Mouse (Mus musculus) limb, embryonic 12.5 days (tissue): ENCODE measurements around the gene Gdap2. TPM values are rescaled to one million over a fixed set of nuclear protein-coding genes. Genes with fewer than 3 reads are reported as not detected.

Experiments
- polyA plus RNA-seq: library from polyadenylated mRNA; unstranded; fragments of >200 nt; fragmentation: Nextera tagmentation; extraction: Ambion mirVana; gene quantifications from 2 replicates; pipeline ENCODE4 v1.2.1, GENCODE M21; 2016

Gene Gdap2
- polyA plus RNA-seq, 1 experiment from 2014 or later: 26.8 TPM

Other genes starting within 250 kb of the Gdap2 start
- 56.0 and 58.2 TPM in 2 replicates for gene Wdr3, start within 50 bp of the Gdap2 start, polyA plus RNA-seq